Mouse (Mus musculus) ES-E14 (cell line): ENCODE results near the gene Ppard.

Source experiments
- HCFC1 ChIP-seq: IDR thresholded peaks from 2 replicates; pipeline ENCODE4 v1.6.1; 2012; ENCODE audit warnings: low read length, inconsistent platforms, borderline replicate concordance; ENCODE audit not compliant: insufficient read depth
- MAFK ChIP-seq: IDR thresholded peaks from 2 replicates; pipeline ENCODE4 v1.6.1; 2014; ENCODE audit warnings: mild to moderate bottlenecking, low read depth, low read length, inconsistent platforms; ENCODE audit not compliant: insufficient read depth
- ZC3H11A ChIP-seq: IDR thresholded peaks from 2 replicates; pipeline ENCODE4 v1.6.1; 2012; ENCODE audit warnings: low read depth, mild to moderate bottlenecking, inconsistent platforms, low read length, borderline replicate concordance

DNA sequence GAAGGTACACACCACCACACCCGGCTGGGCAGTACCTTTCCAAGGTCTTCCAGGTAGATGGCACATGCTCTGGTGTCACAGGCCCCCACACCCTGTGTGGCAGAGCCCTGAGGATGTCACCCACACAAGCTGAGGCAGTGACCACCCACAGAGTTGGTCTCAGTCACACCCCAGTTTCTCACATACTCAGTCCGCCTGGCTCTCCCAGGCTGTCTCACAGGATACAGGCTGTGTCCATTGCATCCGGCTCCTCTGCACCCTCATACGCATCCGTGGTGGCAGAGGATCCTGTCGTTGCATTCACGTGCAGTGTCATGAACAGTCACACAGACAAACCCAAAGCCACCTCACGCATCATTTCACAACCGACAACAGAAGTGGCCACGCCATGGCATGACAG is 114.8 kb downstream of the Ppard start:
- TF ChIP-seq MAFK (no peak), ZC3H11A (no peak), HCFC1 (no peak)
